Mouse (Mus musculus): ENCODE results near the gene Gm3417. TPM values are rescaled to one million over a fixed set of nuclear protein-coding genes. Genes with fewer than 3 reads are reported as not detected.

The Gm3417 gene
- polyA plus RNA-seq, 1 experiment from 2014 or later: 1.8 TPM

DNA sequence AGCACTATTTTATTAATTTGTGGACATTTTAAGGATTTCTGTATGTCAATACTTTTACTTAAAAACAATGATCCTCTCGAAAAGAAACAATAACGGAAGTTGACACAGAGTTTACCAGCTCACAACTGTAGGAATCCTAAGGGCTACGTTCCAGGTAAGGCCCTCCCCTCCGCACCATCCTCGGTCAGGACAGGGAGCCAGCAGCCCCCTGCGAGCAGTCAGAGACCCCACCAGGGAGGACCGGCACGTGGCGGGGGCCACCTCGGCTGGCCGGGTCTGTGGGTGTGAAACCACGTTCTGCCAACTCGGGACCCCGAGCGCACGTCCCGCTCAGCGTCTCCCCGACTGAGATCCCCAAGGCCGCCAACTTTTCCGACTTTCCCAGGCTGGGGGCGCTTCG is 18.1 kb downstream of the Gm3417 start:
- H3K4me3 ChIP-seq (replicated peaks; ENCODE audit: low read depth, low read length): peak overlapping the region; percentile 61
- peak overlapping the region; percentile 84 for H3K9ac ChIP-seq (ENCODE audit: low read depth, low read length)
- peak overlapping the region; percentile 84; the same call in 1 of the 2 replicates for H3K27ac ChIP-seq
- no peaks in the 10 kb centered on the region for H3K9me3 ChIP-seq (replicated peaks; ENCODE audit: low read length)
- 0 out of 2 replicates have a peak, but pooled peaks cover 2% of the 10 kb centered on the region for H3K36me3 ChIP-seq (ENCODE audit: insufficient read depth, low read length)
- H3K27me3 ChIP-seq (ENCODE audit: insufficient read depth, low read length): no peaks in the 10 kb centered on the region
- H3K4me2 ChIP-seq (ENCODE audit: low read length): peak overlapping the region; percentile 98
- peak; percentile 14; the same call in 1 of the 2 replicates for ATAC-seq (replicated peaks; ENCODE audit: low FRiP score, low read depth)
- 0 out of 2 replicates have a peak, but pooled peaks cover 2% of the 10 kb centered on the region for H3K4me1 ChIP-seq (replicated peaks; ENCODE audit: insufficient read depth, low read length)
- no peak for TF ChIP-seq CTCF (IDR thresholded peaks at IDR 0.05; ENCODE audit: low read depth)
- DNase-seq (ENCODE audit: low spot score): no peak
- WGBS: 0% methylated on average over 19 of the region's 23 CpGs

DNA sequence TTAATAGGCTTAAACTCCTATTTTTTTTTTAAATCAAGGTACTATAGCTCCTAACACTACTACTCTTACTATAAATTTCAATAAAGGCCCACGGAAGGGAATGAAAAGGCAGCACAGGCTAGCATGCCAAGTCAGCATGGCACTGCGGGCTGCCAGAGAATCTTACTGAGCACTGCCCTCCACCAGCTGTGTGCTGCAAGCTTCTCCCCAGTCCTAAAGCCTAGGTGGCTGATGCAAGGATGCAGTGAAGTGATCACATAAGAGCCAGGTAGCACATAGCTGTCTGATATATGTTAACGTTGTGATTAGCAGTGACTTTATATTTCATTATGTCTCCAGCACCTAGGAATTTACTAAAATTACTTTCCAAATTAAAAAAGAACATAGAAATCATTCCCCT is 18.6 kb downstream of the Gm3417 start:
- Histone ChIP-seq H3K36me3 (ENCODE audit: insufficient read depth, low read length) (0 out of 2 replicates have a peak, but pooled peaks cover 2% of the 10 kb centered on the region), H3K9me3 (replicated peaks; ENCODE audit: low read length) (no peaks in the 10 kb centered on the region), H3K4me1 (replicated peaks; ENCODE audit: insufficient read depth, low read length) (0 out of 2 replicates have a peak, but pooled peaks cover 2% of the 10 kb centered on the region), H3K4me2 (ENCODE audit: low read length) (peak overlapping the region; percentile 98), H3K27me3 (ENCODE audit: insufficient read depth, low read length) (no peaks in the 10 kb centered on the region), H3K9ac (ENCODE audit: low read depth, low read length) (peak overlapping the region; percentile 28; the same call in 1 of the 2 replicates), H3K4me3 (replicated peaks; ENCODE audit: low read depth, low read length) (peak overlapping the region; percentile 61; the same call in 1 of the 2 replicates), H3K27ac (no peak overlapping the region)
- 19% methylated on average over 3 of the region's 3 CpGs for WGBS
- ATAC-seq (replicated peaks; ENCODE audit: low FRiP score, low read depth): no peak
- DNase-seq (ENCODE audit: low spot score): no peak
- no peak for TF ChIP-seq CTCF (IDR thresholded peaks at IDR 0.05; ENCODE audit: low read depth)

DNA sequence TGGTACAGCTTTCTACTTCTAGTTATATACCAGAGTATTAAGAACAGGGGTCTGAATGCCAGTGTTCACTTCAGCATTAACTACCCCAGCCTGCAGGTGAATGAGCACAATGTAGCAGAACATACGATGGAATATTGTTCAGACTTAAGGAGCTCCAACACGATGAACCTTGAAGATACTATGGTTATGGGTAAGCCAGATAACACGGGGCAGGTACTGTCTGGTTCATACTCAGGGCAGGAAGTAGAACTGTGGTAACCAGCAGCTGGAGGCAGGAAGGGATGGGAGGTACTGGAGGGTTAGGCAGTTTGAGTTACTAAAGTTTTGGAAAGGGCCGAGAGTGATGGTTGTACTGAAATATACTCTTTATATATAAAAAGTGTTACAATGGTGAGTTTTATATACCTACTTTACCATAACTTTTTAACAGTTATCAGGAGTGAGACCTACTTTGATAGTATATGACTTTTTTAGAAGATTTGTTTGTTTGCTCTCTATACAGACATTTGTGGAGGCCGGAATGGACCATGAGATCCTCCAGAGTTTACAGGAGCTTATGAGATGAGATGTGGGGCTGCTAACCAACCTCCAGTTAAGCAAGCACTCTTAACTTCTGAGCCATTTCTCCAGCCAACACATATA is 19.8 kb downstream of the Gm3417 start:
- WGBS: 87% methylated on average over 5 of the region's 5 CpGs
- ATAC-seq (replicated peaks; ENCODE audit: low FRiP score, low read depth): no peak

DNA sequence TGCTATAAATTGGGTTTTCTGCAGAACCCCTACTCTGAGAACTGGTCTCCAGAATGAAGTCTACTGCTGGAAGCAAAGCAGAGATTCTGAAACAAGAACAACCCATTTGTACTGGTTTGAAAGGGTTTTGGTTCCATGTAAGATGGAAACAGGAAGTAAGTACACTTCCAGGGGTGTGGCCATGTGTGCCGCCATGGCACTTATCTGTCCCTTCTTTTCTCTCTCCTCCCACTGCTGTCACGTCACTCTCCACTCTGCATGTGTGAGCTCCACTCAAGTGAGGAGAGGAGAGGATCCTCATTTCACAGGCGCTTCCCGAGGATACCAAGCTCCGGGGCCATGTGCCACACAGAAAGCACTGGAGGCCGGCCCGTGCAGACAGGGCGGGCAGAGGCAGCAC is 25.1 kb downstream of the Gm3417 start:
- Histone ChIP-seq H3K9me3 (replicated peaks; ENCODE audit: low read length) (no peaks in the 10 kb centered on the region), H3K36me3 (ENCODE audit: insufficient read depth, low read length) (peaks cover 33% of the 10 kb centered on the region), H3K9ac (ENCODE audit: low read depth, low read length) (no peak overlapping the region), H3K4me2 (ENCODE audit: low read length) (no peak overlapping the region), H3K27ac (no peak overlapping the region), H3K27me3 (ENCODE audit: insufficient read depth, low read length) (no peaks in the 10 kb centered on the region), H3K4me1 (replicated peaks; ENCODE audit: insufficient read depth, low read length) (no peaks in the 10 kb centered on the region), H3K4me3 (replicated peaks; ENCODE audit: low read depth, low read length) (no peak overlapping the region)
- TF ChIP-seq CTCF (IDR thresholded peaks at IDR 0.05; ENCODE audit: low read depth): no peak
- 85% methylated on average over 8 of the region's 8 CpGs for WGBS
- no peak for ATAC-seq (replicated peaks; ENCODE audit: low FRiP score, low read depth)
- no peak for DNase-seq (ENCODE audit: low spot score)

More for the DNA sequence above, 19.8 kb downstream of the Gm3417 start:
- no peaks in the 10 kb centered on the region for H3K27me3 ChIP-seq (ENCODE audit: insufficient read depth, low read length)
- no peak for DNase-seq (ENCODE audit: low spot score)
- H3K4me2 ChIP-seq (ENCODE audit: low read length): no peak overlapping the region
- no peak overlapping the region for H3K4me3 ChIP-seq (replicated peaks; ENCODE audit: low read depth, low read length)
- TF ChIP-seq CTCF (IDR thresholded peaks at IDR 0.05; ENCODE audit: low read depth): no peak
- H3K4me1 ChIP-seq (replicated peaks; ENCODE audit: insufficient read depth, low read length): 0 out of 2 replicates have a peak, but pooled peaks cover 2% of the 10 kb centered on the region
- H3K36me3 ChIP-seq (ENCODE audit: insufficient read depth, low read length): peaks cover 8% of the 10 kb centered on the region
- no peaks in the 10 kb centered on the region for H3K9me3 ChIP-seq (replicated peaks; ENCODE audit: low read length)
- H3K27ac ChIP-seq: no peak overlapping the region
- no peak overlapping the region for H3K9ac ChIP-seq (ENCODE audit: low read depth, low read length)

DNA sequence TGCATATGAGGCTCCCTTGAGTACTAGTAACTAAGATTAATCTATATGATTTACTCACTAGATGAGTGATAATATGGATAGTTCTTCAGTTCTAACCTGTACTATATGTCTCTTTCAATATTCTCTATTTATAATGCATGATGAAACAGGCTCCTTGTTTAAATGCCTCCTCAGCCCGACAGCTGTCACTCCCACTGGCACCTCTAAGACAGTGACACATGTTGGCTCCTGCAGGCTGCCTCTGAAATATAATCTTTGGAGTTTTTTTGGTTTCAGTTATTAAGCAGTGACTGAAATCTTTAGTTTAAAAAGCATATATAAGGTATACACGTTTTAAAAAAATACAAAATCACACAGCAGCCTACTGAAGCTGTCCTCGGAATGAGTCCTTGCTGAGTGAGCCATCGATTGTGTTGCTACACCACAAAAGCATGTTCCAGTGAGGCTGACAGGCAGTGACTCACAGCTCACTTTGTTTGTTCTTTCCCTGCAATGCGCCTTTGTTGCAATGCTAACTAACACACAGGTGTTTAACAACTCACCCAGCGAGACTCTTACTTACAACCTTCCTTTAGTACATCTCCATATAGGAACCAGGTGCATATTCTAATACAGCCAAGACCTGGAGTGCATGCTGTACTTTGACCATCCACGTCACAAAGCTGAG is 29.3 kb downstream of the Gm3417 start:
- no peak overlapping the region for H3K4me2 ChIP-seq (ENCODE audit: low read length)
- H3K27me3 ChIP-seq (ENCODE audit: insufficient read depth, low read length): no peaks in the 10 kb centered on the region
- DNase-seq (ENCODE audit: low spot score): no peak
- H3K4me1 ChIP-seq (replicated peaks; ENCODE audit: insufficient read depth, low read length): no peaks in the 10 kb centered on the region
- no peak for TF ChIP-seq CTCF (IDR thresholded peaks at IDR 0.05; ENCODE audit: low read depth)
- ATAC-seq (replicated peaks; ENCODE audit: low FRiP score, low read depth): no peak
- peaks cover 36% of the 10 kb centered on the region for H3K36me3 ChIP-seq (ENCODE audit: insufficient read depth, low read length)
- H3K27ac ChIP-seq: no peak overlapping the region
- no peak overlapping the region for H3K9ac ChIP-seq (ENCODE audit: low read depth, low read length)
- 88% methylated on average over 7 of the region's 7 CpGs for WGBS
- no peak overlapping the region for H3K4me3 ChIP-seq (replicated peaks; ENCODE audit: low read depth, low read length)
- H3K9me3 ChIP-seq (replicated peaks; ENCODE audit: low read length): no peaks in the 10 kb centered on the region

DNA sequence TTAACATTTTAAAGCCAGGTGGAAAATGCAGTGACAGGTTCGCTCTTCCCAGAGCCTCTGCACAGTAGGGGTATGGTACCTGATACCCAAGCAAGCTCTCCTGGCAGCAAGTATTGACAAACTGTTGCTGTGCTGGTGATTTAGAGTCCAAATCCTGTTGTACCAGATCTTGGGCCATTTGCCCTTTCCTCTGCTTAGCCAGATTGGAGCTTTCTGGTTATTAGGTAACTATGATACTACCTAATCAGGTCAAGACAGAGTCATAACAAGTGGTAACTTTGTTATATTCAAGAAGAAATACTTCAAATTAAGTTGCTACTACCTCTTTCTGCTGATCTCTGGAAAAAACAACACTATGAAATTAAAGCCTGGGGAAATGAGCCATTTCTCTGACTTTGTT is 34.0 kb downstream of the Gm3417 start:
- Histone ChIP-seq H3K36me3 (ENCODE audit: insufficient read depth, low read length) (peaks cover 13% of the 10 kb centered on the region; the same call in 1 of the 2 replicates), H3K4me2 (ENCODE audit: low read length) (no peak overlapping the region), H3K4me3 (replicated peaks; ENCODE audit: low read depth, low read length) (no peak overlapping the region), H3K27ac (no peak overlapping the region), H3K9ac (ENCODE audit: low read depth, low read length) (no peak overlapping the region), H3K27me3 (ENCODE audit: insufficient read depth, low read length) (no peaks in the 10 kb centered on the region), H3K4me1 (replicated peaks; ENCODE audit: insufficient read depth, low read length) (0 out of 2 replicates have a peak, but pooled peaks cover 4% of the 10 kb centered on the region), H3K9me3 (replicated peaks; ENCODE audit: low read length) (no peaks in the 10 kb centered on the region)
- no peak for ATAC-seq (replicated peaks; ENCODE audit: low FRiP score, low read depth)
- 82% methylated on average over 1 of the region's 1 CpGs for WGBS
- TF ChIP-seq CTCF (IDR thresholded peaks at IDR 0.05; ENCODE audit: low read depth): no peak
- DNase-seq (ENCODE audit: low spot score): no peak

All from kidney, postnatal 0 days (tissue).